Mouse (Mus musculus): Measurements from ENCODE around the gene Ccdc182. TPM values are rescaled to one million over a fixed set of nuclear protein-coding genes. Genes with fewer than 3 reads are reported as not detected.

Gene Ccdc182
- not detected for total RNA-seq (2021)

DNA sequence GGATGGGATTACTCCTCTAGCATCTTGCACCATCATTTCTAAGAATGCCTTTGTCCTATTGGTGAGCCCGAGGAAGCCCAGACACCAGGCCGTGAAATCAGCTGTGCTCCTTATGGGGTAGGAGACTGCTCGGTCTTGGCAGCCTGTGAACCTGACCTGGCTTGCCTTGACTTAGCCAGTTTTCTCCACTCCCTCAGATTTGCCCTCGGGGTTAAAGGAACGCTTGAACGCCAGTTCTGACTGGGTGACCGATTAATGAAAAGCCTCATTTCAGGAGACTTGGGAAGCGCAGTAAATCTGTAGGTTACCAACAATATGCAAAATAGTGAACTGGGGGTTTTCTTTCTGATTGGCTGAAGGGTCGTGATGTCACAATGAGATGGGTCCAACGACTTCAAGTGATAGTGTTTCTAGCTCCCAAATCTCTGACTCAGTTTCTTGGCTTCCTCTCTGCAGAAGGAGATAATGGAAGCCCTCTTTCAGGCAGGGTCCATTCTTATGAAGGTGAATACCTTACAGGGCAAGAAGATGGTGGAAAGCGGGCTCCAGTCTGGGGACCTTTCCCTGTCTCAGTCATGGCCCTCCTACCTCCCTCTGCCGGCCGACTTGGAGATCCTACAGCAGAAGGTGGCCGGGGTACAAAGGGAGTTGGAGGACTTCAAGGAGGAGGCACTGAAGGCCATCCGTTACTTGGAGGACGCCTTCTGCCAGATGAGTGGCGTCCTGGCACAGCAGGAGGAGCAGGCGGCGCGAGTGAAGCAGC lies at the start of gene Ccdc182:
Gene Ccdc182 (plus strand): TSS at position 428 of the 763 bp plus-strand sequence.
- DNase-seq (ENCODE audit: extremely low spot score in 1 of 2, low spot score in 2 of 2): no peak
- intact Hi-C loops (cut with DNase I): loop anchor here (10.0 kb wide), 1 partner anchor 101 kb away; no protein-coding TSS in a partner anchor

DNA sequence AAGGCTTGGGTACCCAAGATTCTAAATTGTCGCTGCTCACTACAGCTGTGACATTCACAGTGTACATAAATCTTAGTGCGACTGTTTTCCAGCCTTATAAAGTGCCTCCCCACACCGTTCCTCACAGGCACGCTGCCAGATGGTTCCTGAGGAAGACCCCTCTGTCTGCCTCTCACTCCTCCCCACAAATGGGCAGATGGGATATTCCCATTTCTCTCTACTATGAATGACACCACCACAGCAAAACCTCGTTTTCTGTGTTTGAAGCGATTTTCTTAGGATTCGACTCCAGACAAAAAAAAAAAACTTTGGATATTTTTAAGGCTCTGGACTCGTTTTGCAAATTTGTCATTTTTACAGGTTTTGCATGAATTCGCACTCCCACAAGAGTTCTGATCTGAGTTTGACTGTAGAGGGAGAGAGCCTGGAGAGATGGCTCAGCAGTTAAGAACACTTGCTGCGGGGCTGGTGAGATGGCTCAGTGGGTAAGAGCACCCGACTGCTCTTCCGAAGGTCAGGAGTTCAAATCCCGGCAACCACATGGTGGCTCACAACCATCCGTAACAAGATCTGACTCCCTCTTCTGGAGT lies 48.2 kb upstream of the Ccdc182 start:
- DNase-seq (ENCODE audit: extremely low spot score in 1 of 2, low spot score in 2 of 2): peak; percentile 54 to 60

DNA sequence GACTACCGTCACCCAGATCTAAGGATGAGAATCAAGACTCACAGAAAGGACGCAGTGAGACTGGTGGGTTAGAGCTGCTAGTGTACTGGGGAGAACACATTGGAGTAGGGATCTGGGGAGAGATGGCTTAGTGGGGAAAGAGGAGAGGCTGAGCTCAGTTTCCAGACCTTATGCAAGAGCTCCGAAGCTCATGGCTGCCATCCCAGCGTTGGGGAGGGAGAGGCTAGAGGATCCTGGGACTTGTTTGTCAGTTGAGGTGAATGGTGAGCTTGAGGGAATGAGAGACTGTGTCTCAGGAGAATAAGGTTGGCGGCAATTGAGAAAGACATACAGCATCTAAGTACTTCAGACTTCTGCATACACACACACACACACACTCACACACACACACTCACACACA lies 45.2 kb upstream of the Ccdc182 start:
- DNase-seq (ENCODE audit: extremely low spot score in 1 of 2, low spot score in 2 of 2): no peak
- intact Hi-C loops (cut with DNase I): no loop called here

More for the DNA sequence above, 48.2 kb upstream of the Ccdc182 start:
- intact Hi-C loops (cut with DNase I): no loop called here

DNA sequence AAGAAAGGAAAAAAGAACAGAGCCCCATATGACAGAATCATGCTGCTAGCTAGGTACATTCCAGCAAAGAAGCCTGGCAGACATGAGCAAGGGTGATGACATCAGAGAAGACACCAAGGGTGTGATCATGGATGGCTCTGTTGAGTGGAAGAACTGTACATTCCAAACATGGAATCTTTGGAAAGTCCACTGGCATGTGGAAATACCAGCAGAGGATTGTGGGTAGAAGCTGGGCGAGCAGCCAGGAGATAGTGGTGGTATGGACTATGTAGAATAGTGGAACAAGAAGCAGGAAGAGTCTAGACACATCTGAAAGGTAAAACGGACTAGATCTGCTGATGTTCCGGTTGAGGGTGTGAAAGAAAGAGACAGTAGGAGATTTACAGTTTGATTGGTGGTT lies 43.3 kb upstream of the Ccdc182 start:
- intact Hi-C loops (cut with DNase I): loop anchor here (10.0 kb wide), 1 partner anchor 474 kb away; no protein-coding TSS in a partner anchor
- no peak for DNase-seq (ENCODE audit: extremely low spot score in 1 of 2, low spot score in 2 of 2)

DNA sequence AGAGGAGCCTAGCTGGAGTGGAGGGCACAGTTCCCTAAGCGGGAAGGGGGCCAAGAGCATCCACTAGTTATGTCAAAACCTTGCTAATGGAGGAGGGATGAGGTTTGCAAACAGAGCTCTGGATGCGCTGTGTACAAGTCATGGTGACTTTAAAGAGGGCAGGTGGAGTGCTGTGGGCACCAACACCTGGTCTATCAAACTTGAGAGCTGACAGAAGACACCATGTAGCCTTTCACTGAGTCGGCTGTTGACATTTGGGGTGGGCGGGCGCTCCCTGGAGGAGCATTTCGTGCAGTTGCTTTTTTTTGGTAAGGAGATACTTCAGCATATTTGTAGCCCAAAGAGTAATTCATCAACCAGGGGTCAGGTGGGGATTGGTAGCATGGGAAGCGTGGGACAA lies 42.6 kb upstream of the Ccdc182 start:
- intact Hi-C loops (cut with DNase I): loop anchor here (10.0 kb wide), 1 partner anchor 474 kb away; no protein-coding TSS in a partner anchor
- no peak for DNase-seq (ENCODE audit: extremely low spot score in 1 of 2, low spot score in 2 of 2)

DNA sequence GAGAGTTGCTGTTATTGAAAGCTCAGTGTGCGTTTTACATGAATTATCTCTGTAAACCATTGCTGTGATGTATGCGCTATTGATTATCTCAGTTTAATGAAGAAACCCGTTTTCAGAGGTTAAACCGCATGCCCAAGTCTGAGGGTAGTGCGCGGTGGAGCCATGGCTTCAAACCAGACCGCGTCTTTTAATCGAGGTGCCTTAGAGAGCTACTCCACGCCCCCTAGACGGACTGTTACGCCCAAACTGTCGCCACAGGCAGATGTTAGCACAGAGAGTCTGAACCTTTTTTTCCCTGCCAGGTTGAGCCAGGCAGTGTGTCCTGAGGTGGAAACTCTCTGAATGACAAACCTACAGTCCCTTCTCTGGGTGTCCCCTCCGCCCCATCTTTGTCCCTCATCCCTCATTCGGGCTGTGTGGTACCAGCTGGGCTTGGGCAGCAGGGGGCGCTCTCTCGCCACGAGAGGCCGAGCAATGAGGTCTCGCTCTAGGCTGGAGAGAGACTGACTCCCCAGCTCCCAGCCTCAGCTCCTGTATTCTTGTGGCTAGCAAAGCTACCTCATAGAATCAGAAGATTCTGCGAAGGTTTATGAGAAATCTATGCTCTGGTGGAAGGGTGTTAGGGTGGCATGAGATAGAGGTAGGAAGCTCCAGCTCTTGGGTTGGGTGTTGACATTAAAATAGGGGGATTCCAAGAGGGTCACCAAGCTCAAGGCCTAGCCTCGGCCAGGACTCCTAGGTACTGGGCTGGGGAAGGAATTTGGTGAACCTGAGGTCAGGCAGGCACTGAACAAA lies 41.7 kb upstream of the Ccdc182 start:
- intact Hi-C loops (cut with DNase I): loop anchor here (2.0 to 10.0 kb wide), 2 partner anchors 473 to 571 kb away; no protein-coding TSS in a partner anchor
- DNase-seq (ENCODE audit: extremely low spot score in 1 of 2, low spot score in 2 of 2): peak; percentile 59 to 85

DNA sequence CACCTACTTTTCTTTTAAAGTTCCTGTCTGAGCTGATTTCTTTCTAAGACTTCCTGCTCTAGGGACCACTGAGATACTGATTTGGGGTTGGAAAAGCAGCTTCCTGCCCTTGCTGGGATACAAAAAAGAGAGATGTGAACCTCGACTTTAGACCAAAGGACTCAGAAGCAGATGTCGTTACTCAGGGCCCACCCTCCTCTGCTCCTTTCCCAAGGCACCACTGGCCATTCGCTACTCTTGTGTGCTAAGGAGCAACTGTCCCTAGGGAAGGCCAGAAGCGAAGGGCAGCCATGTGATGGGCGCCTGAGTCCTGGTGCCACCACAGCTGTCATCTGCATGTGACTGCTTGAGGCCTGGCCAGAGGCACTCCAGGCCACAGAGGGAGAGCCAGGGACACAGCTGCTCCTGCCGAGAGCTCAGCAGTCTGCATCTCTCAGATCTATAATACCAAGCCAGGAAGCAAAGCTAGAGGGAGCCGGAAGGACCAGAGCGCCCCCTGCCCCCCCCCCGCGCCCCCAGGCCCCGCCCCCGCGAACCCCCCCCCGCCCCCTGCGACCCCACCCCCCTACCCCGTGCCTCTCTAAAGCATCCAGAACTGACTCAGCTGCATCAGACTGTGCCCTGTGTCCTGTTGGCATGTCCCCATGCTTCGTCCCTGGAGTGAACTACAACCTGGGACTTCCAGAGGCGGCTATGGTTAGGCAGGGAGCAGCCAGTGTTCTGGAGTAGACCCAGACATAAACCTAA lies 40.9 kb upstream of the Ccdc182 start:
- peak in 1 of 2 experiments; percentile 49 for DNase-seq (ENCODE audit: extremely low spot score in 1 of 2, low spot score in 2 of 2)
- intact Hi-C loops (cut with DNase I): loop anchor here (2.0 to 10.0 kb wide), 2 partner anchors 472 to 570 kb away; no protein-coding TSS in a partner anchor

DNA sequence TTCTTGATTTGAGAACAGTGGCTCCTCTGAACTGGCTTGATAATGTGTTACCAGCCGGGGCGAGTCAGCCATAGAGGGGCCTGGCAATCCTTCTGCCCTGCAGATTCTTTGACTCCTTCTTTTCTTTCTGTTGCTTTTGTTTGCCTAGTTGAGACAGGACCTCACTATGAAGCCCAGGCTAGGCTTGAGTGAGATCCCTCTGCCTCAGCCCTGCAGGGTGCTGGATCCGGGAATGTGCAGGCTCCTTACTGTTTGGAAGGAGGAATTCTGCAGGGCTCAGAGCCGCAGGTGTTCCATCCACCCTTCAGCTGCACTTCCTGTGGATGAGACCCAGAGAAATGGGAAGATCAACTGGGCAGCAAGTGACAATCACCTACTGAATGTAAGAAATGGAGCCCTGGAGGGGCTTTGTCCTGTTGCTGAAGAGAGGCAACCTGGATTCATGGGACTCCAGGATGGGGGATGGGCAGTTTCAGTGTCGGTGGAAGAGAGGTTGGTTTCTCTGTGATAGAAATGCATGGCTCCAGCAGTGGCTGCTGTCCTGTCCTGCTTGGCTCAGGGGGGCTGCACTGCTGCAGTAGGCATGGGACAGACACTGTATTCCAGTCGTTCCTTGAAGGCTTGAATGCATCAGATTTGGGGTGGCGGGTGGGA lies 40.2 kb upstream of the Ccdc182 start:
- intact Hi-C loops (cut with DNase I): loop anchor here (2.0 to 10.0 kb wide), 2 partner anchors 471 to 569 kb away; no protein-coding TSS in a partner anchor
- no peak for DNase-seq (ENCODE audit: extremely low spot score in 1 of 2, low spot score in 2 of 2)

DNA sequence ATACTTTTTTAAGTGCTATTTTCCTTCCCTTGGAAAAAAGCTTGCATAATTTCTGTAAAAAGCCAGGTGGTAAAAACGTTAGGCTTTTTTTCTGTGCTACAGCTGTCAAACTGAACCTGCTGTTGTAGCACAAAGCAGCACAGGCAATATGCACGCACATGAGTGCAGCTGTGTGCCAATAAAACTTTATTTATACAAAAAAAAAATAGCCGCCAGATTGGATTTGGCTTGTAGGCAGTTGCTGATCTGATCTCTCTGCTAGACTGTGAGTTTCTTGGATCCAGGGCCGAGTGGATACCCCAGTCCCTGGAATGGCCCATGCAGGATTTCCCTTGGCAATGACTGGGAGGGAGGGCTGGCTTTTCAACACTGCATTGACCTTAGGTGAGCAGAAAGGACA lies 36.2 kb upstream of the Ccdc182 start:
- intact Hi-C loops (cut with DNase I): loop anchor here (10.0 kb wide), 1 partner anchor 467 kb away; no protein-coding TSS in a partner anchor
- DNase-seq (ENCODE audit: extremely low spot score in 1 of 2, low spot score in 2 of 2): no peak

DNA sequence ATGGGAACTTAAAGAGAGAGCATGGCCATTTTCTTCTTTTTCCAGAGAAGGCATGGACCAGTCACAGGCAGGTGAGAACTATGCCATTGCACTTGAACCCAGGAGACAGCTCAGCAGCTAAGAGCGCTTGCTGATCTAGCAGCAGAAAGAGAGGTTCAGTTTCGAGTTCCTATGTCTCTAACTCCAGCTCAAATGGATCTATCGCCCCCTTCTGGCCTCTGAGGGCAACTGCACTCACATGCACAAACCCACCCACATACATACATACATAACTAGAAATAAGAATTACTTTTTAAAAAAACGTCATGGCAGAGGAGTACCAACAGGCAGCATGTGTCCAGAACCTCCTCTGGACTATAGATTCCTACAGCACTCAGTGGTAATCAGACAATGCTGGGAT lies 35.6 kb upstream of the Ccdc182 start:
- intact Hi-C loops (cut with DNase I): loop anchor here (10.0 kb wide), 1 partner anchor 467 kb away; no protein-coding TSS in a partner anchor
- DNase-seq (ENCODE audit: extremely low spot score in 1 of 2, low spot score in 2 of 2): no peak

DNA sequence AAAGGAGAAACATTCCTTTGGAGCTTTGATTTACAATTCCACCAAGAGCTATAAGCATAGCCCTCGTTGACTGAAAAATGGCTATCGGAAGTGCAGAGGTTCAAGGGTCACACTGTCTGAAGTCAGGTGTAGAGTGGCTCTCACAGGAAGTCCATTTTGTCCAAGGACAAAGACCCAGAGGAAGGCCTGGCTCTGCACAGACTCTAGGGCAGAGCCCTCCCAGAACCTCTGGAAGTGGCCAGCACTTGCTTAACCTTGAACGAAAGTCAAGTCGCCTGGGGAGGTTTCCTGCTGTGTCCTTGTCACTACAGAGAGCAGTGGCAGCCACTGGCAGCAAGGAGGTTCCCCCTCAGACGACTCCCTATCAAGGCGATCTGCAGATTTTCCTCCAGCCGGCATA lies 33.4 kb upstream of the Ccdc182 start:
- intact Hi-C loops (cut with DNase I): no loop called here
- DNase-seq (ENCODE audit: extremely low spot score in 1 of 2, low spot score in 2 of 2): no peak

DNA sequence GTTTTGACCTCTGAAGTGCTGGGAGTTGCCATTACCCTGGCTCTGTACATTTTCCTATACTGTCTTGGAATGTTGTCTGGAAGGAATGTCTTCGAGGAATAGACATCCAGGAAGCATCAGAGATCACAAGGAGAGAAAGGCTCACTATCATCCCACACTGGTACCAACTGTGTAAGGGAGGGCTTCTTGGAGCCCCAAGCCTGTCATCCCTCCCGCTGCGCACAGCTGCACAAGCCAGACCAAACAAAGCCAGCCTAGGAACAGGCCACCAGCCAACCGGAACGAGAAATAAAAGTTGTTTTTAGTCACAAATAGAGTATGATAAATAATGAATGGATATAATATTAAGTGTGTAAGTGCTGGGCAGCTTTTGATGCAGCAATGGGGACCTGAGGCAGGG lies 29.0 kb upstream of the Ccdc182 start:
- intact Hi-C loops (cut with DNase I): no loop called here
- DNase-seq (ENCODE audit: extremely low spot score in 1 of 2, low spot score in 2 of 2): no peak

DNA sequence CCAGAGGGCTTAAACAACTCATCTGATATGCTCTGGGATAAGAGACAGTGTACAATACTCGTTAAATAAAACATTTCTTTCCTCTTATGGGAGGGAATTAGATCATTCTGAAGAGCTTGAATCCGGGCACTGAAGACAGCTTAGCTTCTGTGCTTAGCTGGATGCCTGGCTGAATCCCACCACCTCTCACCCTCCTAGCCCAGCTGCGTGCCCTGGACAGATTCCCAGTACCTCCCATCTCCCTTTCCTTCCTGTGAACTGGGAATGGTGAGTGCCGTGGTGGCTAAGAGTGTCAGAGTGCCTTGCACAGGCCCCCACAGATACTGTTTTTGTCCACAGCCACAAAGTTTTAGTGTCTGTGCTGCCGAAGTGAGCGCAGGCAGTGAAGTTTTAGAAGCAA lies 27.5 kb upstream of the Ccdc182 start:
- intact Hi-C loops (cut with DNase I): no loop called here
- DNase-seq (ENCODE audit: extremely low spot score in 1 of 2, low spot score in 2 of 2): peak in 1 of 2 experiments; percentile 39

DNA sequence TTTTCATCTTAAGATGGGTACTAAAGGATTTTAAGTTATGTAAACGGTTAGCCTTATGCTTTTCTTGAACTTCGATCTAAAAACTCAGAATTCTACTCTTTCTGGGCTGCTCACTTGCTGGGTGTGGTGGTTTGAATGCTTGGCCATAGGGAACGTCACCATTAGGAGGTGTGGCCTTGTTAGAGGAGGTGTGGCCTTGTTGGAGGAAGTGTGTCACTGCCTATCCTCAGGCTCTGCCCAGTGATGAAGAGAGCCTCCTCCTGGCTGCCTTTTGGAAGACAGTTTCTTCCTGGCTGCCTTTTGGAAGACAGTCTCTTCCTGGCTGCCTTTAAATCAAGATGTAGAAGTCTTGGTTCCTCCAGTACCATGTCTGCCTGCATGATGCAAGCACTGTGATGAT lies 22.0 kb upstream of the Ccdc182 start:
- intact Hi-C loops (cut with DNase I): no loop called here
- DNase-seq (ENCODE audit: extremely low spot score in 1 of 2, low spot score in 2 of 2): no peak

DNA sequence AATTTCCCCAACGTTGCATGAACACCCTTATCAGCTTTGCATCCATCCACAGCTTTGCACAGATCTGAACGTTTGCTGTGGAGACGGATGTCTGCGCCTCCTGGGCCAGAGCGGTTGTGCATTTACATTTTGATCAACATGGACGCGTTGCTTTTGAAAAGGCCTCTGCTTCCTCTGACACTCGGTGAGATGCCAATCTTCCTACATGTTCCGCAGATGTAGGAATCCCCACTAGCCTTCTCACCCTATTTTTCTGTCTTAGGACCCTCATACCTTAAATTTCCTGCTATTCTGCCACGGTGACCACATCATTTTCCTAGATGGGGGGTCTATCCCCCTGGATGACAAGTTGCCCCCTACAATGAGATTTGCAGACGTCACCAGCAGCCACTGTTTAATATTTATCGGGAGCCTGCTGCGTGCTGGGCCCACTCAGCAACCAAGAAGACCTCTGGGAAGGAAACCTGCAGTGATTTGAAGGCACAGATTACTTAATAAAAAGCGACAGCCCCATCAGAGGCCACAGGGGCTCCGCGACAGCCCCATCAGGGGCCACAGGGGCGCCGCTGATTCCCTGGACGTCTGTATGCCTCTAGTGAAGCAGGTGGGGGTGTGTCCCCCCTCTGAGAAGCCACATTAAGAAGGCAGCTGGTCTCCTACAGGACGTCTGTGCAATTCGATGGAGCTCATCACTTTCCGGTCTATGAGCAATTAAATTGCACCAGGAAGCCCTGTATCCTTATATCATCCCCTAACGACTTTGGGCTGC lies 19.6 kb upstream of the Ccdc182 start:
- intact Hi-C loops (cut with DNase I): no loop called here
- no peak for DNase-seq (ENCODE audit: extremely low spot score in 1 of 2, low spot score in 2 of 2)

DNA sequence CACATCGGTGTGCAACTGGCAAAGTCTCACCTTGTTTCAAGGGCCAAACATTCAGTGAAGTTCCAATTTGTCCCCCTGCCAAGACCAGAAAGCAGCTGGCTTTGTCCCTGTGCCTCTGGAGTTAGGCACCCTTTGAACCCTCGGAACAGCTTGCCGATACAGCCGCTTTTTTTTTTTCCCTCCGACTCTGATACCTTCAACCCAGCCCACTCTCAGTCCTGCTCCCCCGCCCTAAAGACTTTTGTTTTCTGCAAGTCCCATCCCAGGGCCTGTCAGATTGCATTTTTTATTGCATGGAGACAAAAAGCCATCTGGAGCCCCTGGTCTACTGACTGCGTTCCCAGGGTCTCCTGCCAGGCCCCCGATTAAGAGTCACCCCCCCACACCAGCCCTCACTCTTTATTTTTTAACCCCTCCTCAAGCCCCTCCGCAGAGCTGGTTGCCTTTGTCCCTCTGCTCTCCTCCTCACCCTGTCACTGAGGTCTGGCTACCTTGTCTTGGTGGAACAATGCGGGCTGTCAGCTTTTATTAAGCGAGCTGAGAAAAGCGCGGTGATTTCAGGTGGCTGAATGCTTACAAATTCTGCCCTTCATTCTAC lies 18.9 kb upstream of the Ccdc182 start:
- DNase-seq (ENCODE audit: extremely low spot score in 1 of 2, low spot score in 2 of 2): no peak
- intact Hi-C loops (cut with DNase I): no loop called here

DNA sequence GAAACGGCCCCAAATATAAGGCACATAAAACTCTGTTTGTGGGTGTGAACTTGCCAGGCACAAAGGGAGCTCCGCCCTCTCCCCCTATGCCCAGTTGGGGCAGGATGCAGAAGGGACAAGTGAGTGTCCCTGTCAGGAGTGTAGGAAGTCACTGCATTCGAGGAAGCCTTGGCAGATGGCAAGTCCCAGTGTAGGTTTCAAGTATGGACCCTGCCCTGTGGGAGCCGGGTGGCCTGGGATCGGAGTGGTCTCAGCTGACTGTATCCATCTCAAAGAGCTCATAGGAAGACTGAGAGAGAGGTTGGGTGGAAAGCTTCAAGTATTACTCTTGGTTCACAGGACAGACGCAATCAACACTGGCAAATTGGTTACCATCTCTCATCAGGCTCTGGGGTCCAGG lies 17.9 kb upstream of the Ccdc182 start:
- intact Hi-C loops (cut with DNase I): no loop called here
- DNase-seq (ENCODE audit: extremely low spot score in 1 of 2, low spot score in 2 of 2): no peak

Measured in left cerebral cortex, postnatal 10 days (tissue).